Mouse (Mus musculus): ENCODE measurements around the gene Ptgis.

The Ptgis gene

DNA sequence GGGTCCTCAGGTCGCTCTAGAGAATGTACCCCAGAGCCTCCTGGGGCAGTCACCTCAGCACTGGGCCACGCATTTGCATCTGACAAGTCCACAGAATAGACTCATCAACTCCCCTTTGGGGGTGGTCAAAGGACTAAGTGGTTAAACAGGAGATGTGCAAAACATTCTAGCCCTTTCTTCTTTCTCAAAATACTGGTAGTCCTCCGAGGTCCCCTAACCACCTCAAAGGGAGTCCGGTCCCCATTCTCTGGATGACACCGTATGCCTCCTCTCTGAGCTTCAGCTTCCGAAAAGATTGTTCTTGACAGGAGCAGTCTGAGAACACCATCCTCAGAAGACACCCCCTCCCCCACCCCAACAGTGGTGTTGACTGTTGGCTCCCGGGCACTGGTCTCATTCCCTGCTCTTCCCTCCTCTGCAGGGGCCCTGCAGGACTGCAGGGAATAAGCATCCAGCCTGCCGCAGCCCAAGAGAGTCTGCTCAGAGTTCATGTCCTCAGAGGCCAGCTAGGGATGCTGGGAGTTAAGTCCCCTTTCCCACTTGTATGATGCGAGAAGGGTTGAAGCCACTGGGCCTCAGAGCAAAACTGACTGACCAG, 84.2 kb downstream of the Ptgis start:
- no peak for DNase-seq (ENCODE audit: low read depth in 2 of 2, low spot score in 2 of 2)

DNA sequence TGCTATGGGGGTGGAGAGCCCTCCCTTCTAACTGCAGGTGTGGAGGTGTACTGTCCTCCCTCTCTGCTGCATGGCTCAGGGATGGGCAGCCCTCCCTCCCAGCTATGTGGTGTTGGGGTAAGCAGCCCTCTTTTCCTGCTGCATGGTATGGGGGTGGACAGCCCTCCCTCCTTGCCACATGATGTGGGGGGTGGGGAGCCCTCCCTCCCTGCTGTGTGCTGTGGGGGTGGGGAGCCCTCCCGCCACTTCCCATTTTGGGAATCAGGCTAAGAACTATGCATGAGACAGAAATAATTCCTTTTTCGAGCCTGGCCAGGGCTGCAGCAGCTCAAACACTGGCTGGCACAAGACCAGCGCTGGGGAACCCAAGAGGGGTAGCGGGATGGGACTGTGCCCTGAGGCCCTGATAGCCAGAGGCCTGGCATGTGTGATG, 84.8 kb downstream of the Ptgis start:
- no peak for DNase-seq (ENCODE audit: low read depth in 2 of 2, low spot score in 2 of 2)

DNA sequence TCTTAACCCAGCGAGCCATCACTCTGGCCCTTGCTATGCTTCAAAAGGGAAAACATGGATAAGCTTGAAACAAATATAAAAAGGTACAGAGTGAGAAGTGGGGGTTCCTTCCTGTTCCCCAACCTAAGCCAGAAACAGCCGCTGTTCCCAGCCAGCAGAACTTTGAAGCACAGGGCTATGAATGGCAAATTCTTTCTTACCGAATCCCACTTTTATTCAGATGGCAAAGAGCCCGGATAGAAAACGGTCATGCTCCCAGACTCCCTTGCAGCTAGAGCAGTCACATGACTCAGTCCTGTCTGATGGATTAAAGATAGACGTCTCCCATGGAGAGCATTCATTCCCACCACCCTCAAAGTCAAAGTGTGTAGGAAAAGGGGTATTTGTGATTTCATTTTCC, 89.5 kb downstream of the Ptgis start:
- DNase-seq (ENCODE audit: low read depth in 2 of 2, low spot score in 2 of 2) = no peak

DNA sequence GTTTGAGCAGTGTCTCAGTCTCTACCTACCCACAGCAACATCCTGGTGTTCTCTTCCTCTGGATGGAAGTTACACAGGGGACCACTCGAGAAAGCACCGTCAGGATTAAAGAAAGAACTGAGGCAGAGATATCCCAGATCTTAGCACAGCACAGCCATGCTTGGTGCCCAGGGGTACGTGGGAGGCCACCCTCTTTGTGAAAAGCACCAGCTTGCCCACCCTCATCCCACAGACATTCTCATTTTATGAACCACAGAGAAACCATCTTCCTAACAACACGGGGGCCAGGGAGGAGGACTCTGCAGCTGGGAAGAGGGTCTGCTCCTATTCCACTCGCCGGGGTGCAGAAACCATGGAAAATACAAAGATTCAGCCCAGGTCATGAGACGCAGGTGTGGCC, 90.3 kb downstream of the Ptgis start:
- DNase-seq (ENCODE audit: low read depth in 2 of 2, low spot score in 2 of 2) = no peak

DNA sequence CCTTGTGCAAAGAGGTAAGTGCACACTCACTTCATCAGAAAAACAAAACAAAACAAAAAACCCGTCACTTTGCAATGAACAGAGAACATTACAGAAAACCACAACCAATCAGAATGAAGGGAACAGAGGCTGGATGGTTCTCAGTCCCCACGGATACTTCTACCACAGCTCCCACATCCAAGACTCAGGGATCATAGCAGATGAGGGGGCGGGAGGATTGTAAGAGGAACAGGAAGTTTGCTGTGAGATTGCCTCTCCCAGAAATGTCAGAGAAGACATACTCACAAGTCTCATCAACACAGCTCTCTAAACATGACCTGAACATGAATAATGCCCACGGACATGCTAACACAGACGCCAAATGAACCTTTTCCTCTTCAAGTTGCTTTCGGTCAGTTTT, 91.4 kb downstream of the Ptgis start:
- DNase-seq (ENCODE audit: low read depth in 2 of 2, low spot score in 2 of 2) = no peak

DNA sequence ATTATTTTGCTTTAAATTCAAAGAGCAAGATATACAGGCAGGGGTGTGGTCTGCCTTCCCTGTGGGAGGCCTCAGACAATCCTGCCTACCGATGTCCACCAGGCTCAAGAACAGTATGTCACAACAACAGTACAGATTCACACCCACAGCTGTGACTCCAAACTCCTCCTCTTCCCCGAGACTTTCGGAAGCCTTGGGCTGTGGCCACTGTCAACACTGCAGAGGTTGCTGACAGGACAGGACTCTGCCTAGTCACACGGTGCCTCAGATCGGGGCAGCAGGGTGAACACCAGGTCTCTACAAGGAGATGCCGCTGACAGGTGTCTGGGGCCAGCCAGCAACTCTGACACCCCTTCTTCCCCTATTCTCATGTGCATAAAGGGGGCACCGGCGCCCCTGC, 92.7 kb downstream of the Ptgis start:
- DNase-seq (ENCODE audit: low read depth in 2 of 2, low spot score in 2 of 2) = no peak

DNA sequence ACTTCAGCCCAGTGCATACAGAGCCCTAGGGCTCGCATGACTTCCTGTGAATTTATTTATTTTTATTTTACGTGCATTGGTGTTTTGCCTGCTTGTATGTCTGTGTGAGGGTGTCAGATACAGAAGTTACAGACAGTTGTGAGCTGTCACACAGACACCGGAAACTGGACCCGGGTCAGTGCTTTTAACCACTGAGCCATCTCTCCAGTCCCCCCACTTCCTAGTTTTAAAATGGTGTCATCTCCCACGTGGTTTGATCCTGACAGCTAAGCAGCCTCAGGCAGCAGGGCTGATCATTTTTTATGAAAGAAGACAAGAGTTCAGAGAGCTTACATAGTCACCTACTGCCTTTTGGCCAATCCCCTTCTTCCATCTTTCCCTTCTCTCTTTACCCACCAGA, 94.5 kb downstream of the Ptgis start:
- no peak for DNase-seq (ENCODE audit: low read depth in 2 of 2, low spot score in 2 of 2)

DNA sequence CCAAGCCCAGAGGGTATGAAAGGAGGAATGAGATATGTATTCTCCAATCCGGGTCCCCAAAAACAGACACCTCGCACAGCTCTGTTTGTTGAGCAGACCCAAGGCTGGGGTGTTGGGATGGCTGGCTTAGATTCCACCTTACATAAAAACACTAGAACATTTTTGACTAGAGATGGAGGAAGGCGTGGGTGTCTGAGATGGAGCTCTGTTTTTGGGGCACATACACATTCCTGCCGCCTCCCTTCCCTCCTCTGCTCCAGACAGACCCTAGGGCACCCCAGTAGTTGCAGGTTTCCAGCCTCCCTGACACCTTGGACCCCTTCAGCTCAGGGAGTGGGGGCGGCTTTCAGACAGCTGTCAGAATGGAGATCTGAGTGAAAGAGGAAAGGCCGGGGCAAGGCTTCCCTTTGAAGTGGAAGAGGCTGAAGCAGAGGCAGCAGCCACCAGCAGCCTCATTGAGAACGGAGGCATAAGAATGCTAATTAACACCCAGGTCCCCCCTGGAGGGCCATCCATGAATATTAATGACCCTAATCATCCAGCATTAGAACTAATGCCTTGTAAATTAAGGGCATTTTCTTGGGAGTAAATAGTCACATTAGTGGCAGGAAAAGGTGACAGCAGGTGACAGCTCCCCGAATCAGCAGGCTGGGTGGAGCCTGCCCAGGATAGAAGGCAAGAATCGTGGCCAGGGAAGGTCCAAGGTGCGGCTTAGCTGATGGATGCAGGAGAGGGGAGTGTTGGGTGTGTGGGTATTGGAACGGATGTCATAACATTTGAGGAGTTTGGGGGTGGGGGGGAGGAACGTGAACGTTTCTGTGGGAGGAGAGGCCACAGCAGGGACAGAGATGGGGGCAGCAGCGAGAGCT, 95.7 kb downstream of the Ptgis start:
- no peak for DNase-seq (ENCODE audit: low read depth in 2 of 2, low spot score in 2 of 2)

DNA sequence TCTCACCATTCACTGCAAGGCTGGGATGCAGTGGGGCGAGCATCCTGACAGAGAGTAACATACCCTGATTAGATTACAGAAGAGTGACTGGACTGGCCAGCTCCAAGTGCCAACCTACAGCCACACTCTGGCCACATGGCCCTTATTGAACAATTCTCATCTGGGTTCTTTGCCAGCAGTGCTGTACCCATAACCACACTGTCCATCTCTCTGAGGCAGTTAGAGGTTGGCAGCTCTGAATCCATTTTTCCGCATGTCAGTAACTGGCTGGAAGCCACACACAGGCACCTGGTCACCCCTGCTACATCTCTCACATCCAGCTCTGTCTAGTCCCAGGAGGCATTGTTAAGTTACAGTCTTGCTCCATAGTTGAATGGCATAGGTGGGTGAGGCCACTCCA, 96.5 kb downstream of the Ptgis start:
- no peak for DNase-seq (ENCODE audit: low read depth in 2 of 2, low spot score in 2 of 2)

DNA sequence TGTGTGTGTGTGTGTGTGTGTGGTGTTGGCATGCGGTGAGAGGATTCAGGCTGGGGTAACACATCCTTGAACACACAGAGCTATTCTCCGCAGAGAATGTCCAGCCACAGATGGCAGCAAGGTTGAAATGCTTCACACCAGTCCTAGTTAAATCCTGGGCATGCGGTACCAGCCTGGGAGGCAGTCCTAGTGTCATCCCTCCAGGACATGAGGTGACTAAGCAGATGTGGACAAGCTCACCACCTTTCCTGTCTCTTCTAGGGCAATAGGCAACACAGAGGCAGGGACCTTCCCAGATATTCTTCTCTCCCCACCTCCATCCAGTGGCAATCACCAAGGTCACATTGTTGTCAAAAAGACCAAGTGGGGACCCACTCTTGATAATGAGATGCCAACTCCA, 98.1 kb downstream of the Ptgis start:
- no peak for DNase-seq (ENCODE audit: low read depth in 2 of 2, low spot score in 2 of 2)

DNA sequence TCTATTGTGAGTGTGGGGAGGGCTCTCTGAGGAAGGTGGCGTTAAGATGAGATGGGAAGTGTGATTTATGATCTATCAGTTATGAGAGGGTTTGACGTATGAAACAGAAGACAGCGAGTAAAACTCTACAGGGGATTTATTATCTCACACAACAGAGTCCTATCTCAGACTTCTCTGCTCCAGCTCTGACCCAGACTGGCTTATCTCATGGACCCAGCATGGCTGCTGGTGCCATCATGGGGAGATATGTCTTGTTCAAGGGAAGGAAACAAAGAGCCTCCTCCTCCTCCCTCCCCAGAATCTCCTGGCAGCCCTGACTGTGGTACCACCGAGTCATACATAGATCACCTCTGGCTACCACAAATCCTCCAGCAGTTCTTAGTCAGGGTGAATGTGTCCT, 98.6 kb downstream of the Ptgis start:
- no peak for DNase-seq (ENCODE audit: low read depth in 2 of 2, low spot score in 2 of 2)

Data from CD8-positive naive resting alpha-beta T cell, adult 2 months (primary cell).